Mouse (Mus musculus) spleen, postnatal 10 days (tissue): ENCODE measurements around the gene Cass4.
A peak's percentile ranks its signal among the peaks of the same experiment; 100 is the strongest.

Experiments
- DNase-seq, 2 experiments: peaks; one replicate each; pipeline ENCODE4 v3.0.0; 2021 to 2022; ENCODE audit warnings: low spot score in 2 of 2

Gene Cass4

DNA sequence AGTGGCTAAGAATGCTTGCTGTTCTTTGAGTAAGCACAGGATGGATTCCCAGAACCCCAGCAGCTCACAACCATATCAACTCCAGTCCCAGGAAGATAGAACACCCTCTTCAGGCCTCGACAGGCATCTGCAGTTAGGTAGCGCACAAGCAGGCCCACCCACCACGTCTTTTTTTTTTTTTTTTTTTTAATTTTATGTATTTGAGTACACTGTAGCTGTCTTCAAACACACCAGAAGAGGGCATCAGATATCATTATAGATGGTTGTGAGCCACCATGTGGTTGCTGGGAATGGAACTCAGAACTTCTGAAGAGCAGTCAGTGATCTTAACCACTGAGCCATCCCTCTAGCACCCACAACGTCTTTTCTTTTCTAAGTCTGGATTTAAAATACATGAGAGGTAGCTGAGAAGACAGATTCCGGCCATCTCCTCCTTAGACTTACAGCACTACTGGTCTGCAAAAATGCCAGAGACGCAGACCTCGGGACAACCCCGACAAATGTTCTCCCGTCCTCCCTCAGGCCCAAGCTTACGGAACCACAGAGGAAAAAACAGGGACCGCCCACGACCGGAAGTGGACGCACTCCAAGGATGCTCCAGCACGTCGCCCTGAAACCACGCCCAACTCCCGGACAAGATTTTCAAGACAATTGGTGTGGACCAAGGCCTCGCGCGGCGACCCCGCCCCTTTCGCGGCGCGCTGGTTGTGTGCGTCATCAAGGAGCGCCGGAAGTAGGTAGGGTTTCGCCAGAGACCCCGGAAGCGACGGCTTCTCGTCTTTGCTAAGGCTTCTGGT lies 46.4 kb downstream of the Cass4 start, which contains the start of gene Rtf2:
Gene Rtf2 (plus strand): TSS at position 714 of the 797 bp plus-strand sequence.
- peak; percentile 97 to 98 for DNase-seq

DNA sequence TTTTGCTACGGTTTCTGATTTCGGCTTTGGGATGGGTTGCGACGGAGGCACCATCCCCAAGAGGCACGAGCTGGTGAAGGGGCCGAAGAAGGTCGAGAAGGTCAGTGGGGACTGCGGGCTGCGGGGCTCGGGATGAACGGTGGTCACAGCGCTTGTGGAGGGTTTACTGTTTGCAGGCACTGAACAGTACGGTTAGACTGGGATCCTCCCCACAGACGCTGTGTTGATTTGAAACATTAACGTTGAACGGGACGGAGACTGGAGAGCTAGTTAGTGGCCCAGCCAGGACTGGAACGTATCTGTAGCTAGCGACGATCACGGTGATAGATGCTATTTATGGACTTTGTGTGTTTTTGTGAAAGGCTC lies 47.0 kb downstream of the Cass4 start:
- no peak for DNase-seq

DNA sequence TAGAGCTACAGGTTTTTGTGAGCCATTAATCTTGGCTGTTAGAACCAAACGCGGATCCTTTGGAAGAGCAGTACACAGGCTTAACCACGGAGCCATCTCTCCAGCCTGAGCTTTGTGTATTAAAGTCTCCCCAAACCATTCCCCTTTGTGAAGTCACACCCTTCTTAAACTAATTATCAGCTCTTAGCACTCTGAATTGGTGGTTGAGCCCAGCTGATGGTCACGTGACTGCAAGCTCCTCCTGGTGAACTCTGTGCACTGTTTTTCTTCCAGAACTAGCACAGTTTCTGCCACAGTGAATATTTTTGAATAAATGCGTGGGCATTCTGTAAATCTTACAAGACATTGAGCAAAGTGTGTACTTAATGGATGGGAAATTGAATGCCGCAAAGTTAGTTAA lies 47.6 kb downstream of the Cass4 start:
- peak in 1 of 2 experiments; percentile 59 for DNase-seq

DNA sequence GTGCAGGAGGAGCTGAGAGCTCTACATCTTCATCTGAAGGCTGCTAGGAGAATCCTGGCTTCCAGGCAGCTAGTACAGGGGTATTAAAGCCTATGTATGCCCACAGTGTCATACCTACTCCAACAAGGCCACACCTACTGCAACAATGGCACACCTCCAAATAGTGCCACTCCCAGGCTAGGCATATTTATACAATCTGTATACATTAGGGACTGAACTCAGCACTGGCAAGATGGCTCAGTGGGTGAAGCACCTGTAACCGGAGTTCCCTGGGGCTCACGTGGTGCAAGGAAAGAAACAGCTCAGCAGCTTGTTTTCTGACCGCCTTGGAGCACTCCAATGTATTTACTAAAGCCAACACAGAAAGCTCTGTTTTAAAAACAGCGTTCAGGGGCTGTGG lies 52.0 kb downstream of the Cass4 start:
- DNase-seq: no peak

DNA sequence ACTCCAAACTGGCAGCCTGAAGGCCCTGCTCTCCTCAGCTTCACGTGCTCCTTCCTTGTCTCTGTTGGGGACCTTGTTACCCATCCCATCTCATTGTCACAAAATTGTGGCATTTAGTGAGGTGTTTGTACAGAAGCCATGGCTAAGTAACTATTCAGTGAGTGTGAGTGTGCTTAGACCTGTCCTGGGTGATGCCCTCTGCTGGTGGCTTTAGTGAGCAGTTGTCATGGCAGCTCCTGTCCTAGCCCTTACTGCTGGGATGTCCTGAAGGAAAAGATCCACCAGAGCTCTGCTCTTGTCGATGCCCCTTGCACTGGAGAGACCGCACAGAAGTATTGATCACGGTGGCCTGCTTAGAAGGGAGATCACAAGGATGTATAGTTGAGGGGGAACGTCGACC lies 53.7 kb downstream of the Cass4 start:
- peak in 1 of 2 experiments; percentile 59 for DNase-seq

DNA sequence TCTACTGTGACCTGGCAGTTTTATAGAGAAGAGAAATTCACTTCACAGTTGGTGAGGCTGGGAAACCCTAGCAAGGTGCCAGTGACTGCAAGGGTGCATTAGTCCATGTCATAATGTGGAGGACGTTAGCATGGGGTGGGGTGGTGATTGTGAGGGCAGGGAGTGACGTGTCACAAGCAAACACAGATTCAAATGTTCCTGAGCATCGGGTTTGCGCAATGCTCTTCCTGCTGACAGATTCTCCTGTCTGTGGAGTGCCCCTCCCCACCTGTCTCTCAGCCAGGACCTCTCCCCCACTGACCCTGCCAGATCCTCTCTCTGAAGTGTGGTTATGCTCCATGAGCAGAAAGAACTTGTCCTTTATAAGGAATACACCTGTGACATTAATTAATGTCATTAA lies 54.7 kb downstream of the Cass4 start:
- no peak for DNase-seq

DNA sequence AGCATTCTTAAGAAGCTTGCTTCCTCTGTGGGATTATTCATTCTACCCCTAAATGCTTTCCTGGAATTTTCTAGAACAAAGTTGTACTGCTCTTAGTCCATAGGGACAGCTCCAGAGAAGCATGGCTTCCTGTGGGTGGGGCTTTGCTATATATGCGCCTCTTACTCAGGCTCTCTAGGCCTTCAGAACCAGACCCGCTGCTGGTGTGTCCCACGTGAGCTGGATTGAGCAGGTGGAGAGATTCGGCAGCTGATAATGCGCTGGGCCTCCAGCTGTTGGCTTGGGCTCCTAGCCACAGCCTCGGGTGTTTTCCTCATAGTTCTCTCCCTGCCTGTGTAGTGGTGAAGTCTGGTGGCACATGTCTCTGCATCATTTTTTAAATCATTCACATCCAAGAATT lies 57.0 kb downstream of the Cass4 start:
- no peak for DNase-seq

DNA sequence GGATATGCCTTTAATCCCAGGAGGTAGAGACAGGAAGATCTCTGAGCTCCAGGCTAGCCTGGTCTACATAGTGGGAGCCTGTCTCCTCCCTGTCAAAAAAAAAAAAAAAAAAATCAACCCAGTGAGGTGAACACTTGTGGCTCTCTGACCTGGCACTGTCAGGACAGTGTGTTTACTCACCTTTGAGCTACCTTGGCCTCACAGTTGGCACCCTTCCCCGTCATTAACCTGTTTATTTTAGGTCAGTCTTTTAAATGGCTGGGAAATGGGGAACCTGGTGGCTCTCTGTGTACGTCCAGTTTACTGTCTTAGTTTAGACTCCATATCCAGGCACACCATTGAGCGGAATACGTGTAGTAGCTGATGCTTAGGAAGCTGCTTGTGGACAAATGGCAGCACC lies 58.4 kb downstream of the Cass4 start:
- DNase-seq: no peak

DNA sequence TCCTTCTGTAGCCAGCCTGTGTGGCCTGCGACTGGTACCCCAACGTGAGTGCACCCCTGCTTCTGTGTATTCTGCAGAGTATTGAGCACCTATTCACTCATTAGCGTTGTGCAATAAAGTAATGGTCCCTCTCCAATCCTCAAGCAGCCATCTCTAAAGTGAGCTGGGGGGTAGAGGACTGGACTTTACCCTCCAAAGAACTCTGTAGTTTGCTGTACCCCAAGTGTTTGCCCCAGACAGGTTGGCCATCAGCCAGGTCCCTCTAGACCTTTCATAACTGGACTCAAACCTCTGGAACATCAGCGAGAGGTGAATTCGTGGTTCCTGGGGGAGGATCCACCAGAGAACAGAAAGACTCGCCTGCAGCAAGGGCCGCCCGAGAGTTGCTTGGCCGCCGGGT lies 58.9 kb downstream of the Cass4 start:
- no peak for DNase-seq

DNA sequence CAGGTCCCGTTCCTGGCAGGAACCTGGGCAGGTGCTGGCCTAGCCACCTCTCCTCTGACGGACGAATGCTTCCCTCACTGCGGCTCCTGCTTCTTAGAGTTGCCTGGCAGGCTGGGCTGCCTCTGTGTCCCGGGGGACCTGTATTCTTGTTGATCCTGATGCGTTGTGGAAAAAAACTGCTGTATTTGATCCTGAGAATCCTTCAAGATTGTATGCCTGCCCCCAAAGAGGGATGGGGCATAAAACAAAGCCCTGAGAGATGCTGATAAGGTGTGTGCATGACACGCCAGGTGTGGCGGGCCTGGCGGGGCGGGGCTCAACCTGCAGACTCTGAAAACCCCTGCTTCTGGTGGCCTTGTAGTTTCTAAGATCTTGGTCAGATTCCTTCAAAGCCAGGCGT lies 64.9 kb downstream of the Cass4 start, which contains the start of gene Gcnt7:
Gene Gcnt7 (minus strand): TSS at position 101 of the 400 bp plus-strand sequence.
- DNase-seq: no peak

DNA sequence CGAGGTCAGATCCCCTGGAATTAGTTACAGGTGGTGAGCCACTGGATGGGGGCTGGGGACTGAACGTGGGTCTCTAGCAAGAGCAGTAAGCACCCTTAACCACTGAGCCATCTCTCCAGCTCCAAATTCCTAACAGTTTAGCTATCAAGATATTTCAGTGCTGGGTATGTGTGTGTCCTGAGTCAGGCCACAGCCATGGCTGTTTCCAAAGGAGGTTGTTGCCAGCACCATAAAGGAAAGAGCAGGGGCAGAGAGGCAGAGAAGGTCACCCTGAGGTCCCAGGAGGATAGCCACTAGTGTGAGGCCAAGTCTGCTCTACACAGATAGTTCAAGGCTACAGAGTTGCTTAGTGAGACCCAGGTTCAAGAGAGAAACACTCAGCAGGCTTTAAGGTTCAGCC lies 67.1 kb downstream of the Cass4 start:
- DNase-seq: no peak

DNA sequence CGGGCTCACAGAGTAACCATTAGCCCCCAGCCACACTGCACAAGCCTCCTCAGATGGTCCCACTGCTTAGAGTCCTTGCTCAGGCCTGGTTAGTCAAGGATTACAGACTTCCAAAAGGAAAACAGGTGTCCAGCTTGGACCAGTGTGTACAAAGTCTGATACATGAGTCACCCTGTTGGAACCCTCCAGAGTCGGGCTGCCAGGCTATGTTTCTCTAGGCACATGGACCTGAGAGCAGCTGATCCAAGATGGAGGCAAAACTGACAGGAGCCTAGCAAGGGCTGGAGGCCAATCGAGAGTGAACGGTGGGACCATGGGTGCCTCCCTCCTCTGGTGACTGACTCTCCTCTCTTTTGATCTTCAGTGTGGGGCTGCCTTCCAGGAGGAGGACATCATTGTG lies 69.2 kb downstream of the Cass4 start:
- no peak for DNase-seq

DNA sequence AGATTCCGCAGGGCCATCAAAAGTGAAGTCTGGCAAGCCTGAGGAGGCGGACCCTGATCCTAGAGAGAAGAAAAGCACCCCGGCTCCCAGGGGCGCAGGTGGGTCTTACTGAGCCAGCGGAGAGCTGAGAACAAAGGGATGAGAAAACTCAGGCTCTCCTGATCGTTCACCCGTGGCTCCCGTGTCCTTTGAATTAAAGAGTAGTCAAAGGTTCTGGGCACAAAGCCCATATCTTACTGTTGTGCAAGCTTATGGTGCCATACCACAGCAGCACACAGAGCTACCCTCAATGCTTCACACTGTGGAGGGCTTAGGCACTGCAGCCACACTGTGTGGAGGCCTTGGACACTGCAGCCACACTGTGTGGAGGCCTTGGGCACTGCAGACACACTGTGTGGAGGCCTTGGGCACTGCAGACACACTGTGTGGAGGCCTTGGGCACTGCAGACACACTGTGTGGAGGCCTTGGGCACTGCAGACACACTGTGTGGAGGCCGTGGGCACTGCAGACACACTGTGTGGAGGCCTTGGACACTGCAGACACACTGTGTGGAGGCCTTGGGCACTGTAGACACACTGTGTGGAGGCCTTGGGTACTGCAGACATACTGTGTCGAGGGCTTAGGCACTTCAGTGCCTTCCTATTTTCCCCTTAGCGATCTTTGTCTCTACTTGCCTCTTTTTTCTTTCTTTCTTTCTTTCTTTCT lies 73.0 kb downstream of the Cass4 start:
- DNase-seq: no peak

DNA sequence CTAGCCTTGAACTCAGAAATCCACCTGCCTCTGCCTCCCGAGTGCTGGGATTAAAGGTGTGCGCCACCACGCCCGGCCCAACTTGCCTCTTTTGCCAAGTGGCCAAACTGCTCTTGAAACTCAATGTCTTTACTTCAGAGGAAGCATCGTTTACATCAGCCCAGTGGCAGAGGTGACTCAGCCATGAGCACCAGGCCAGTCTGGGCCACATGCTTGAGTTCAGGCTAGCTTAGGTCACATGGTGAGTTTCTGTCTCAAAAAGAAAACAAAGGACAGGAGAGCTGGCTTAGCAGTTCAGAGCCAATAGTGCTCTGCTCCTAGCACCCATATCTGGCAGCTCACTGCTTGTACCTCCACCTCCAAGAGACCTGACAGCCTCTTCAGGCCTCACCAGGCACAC lies 73.6 kb downstream of the Cass4 start:
- no peak for DNase-seq

DNA sequence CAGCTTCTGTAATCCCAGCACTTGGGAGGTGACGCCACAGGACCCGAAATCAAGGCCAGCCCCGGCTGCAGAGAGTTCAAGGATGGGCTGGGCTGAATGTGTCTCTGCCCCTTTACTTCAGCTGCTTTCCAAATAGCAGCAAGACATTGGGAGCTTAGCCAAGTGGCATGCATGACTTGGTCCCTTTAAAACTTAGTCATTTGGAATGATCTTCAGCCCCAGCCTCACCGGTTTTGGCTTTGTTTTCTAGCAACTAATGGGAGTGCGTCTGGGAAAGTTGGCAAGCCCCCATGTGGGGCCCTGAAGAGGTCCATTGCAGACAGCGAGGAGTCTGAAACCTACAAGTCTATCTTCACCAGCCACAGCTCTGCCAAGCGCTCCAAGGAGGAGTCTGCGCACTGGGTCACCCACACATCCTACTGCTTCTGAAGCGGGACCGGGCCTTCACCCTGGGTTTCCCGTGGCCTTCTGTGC lies 74.8 kb downstream of the Cass4 start:
- no peak for DNase-seq

DNA sequence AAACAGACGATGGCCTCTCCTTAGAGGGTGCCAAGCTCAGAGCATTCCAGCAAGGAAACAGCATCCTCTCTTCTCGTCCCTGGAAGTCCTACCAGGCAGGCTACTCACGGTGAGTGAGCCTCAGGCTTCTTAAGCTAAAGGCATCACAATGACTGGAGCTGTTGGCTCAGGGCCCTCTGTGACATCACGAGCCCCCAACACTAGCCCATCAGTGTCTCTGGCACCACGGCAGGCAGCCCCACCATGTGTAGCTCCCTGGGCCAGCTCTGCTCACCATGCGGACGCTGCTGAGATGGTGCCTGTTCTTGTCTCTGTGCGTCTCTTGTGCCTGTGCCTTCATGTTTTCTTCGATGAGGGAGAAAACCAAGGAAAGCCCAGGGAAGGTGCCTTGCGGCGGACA lies 78.7 kb downstream of the Cass4 start, which contains the start of gene Fam209:
Gene Fam209 (plus strand): TSS at position 203 of the 400 bp plus-strand sequence.
- no peak for DNase-seq

DNA sequence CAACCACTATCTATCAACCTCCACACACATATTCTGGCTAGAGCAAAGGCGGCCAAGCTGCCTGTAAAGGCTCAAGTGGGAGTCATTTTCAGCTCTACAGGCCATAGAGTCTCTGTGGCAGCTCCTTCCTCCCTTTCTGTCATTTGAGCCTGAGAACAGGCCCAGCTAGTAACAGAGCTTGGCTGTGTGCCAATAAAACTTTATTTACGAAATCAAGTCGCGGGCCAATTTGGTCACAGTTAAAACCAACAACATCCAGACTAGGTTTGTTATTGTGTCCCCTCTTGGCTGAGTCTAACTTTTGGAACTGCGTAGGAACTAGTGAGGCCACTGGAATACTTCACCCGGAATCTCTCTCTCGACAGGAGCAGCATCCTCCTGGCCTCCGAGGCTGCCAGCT lies 80.0 kb downstream of the Cass4 start:
- DNase-seq: no peak

DNA sequence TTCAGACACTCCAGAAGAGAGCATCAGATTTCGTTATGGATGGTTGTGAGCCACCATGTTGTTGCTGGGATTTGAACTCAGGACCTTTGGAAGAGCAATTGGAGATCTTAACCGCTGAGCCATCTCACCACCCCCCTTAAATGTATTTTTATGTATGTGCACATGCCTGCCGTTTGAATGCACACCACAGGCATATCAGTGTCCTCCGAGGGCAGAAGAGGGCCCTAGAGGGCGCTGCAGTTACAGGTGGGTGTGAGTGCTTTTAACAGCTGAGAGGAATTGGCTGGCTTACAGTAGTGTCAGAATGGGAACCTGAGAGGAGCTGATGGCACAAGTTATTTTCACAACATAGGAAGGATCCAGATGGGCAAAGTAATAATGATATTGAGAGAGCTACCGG lies 81.4 kb downstream of the Cass4 start:
- DNase-seq: peak in 1 of 2 experiments; percentile 66

DNA sequence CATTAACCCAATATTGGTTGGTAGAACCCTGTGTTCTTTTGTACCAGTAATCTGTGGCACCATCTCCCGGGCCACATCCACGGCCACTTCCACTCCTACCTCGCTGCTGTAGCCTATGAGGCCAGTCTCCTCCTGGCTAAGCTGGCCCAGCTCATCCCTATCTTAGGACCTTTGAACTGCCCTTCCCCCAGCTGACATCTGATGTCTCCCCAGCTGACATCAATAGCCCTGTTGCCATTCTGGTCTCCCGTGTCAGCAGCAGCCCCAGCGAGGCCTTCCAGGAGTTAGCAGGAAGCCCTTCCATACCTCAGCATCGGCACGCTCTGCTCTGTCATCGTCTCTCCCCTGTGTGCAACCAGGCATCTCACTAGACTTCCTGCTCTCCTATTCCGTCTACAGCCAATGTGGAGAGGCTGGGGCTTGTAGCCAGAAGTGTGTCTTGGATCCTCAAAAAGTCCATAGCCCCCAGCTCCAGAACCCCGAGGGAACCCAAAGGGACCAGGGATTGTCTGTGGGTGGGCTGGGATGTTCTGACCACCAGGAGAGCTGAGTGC lies 83.2 kb downstream of the Cass4 start:
- DNase-seq: no peak

DNA sequence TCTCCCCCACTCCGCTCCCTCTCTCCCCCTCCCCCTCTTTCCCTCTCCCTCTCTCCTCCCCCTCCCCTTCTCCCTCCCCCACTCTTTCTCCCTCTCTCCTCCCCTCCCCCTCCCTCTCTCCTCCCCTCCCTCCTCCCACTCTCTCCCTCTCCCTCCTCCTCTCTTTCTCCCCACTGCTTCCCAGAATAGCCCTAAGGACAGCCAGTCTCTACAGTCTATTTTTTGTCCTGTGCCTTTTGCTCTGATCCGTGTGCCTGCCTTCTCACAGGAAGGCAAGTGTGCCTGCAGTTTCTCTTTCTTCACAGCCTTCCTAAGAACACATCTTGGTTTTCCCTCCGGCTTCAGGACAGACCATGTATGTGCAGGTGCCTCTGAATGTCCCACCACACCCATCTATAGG lies 83.8 kb downstream of the Cass4 start:
- no peak for DNase-seq

DNA sequence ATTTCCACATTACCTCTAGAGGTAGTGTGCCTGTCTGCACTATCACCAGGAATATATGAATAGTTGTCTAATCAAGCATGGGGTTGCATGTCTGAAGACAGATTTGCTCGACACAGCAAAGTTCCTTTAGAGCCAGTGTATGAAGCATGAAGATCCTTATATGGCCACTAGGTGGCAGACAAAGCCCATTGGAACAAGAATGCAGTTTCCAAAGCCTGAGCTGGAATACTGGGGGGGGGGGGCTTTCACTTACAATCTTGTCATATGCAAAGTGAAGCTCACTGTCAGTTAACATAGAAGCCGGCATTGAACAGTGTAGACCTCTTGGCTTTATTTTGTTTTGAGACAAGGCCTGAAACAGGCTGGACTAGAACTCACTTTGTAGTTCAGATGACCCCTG lies 84.3 kb downstream of the Cass4 start:
- peak in 1 of 2 experiments; percentile 33 for DNase-seq

DNA sequence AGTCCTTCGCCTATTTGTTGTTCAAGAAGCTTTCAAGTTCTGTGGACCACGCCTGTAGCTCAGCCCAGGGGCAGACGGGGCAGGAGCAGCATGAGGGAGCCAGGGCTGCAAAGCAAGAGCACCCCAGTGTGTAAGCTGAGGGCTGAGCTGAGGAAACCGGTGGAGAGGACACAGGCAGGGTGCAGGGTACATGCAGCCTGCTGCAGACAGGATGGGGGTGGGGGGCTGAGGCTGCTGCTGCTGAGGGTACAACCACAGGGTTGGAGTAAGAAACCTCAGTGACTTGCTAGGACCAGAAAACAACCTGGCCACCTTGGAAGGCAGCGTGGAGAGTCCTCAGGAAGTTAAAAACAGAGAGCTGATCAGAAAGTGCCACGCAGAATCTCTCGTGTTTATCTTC lies 86.7 kb downstream of the Cass4 start:
- no peak for DNase-seq
